Mouse (Mus musculus): ENCODE data around the gene Faap20.
"Not testable (repeated sequence)": the region's sequence is repeated elsewhere in the genome, so short reads cannot be mapped to it uniquely, and the experiment has no call there.

Faap20 gene

GRCm38 (mm10) chr4:155221599-155222551 is 27.7 kb upstream of the Faap20 start:
- DNase-seq = peak; percentile 73

GRCm38 (mm10) chr4:155222552-155222840 is 27.1 kb upstream of the Faap20 start, which contains the start of gene Ski:
Gene Ski (minus strand): TSS chr4:155222592.
- DNase-seq = no peak

- DNase-seq = peak; percentile 99
Measured at GRCm38 (mm10) chr4:155222841-155223593, 26.6 kb upstream of the Faap20 start.

DNA sequence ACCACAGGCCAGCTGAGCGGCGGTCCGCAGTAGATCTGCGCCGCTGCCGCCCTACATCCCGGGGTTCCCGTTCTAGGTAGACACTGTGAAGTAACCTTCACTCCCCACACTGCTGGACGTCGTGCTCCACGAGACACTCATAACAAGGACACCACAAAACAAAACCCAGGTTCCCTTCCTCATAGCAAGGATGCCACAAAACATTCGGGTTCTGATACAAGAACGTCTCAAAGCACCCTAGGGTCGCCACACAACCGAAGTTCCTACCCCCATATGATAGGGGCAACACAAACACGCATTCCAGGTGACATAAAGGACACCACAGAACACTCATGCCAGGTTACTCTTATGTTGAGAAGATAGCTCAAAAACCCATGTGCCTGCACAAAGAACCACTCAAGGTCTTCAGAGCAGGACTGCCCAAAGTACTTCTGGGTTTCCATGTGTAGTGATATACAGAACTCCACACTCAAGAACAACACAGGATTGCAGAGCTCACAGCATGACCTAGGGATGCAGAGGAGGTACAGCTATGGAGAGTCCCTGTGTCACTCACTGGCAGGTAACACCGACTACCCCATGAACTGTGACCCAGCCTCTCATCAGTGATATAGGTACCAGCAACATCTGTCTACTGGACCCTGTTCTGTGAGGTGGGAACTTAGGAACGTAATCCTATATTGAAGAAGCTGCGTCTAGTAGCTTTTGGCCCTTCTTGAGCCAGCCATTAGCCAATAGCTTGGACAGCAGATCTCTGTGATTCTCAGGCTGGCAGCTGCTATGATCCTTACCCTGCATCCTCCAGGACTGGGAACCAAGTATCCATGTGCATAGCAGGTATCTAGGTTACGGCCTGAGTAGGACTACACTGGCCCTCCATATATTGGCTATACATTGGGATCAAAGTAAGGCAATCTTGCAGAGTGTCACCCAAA is 25.7 kb upstream of the Faap20 start:
- DNase-seq = peak; percentile 25

- DNase-seq = no peak
Measured at GRCm38 (mm10) chr4:155225918-155226317, 23.7 kb upstream of the Faap20 start.

- DNase-seq = no peak
Measured at GRCm38 (mm10) chr4:155227986-155228385, 21.6 kb upstream of the Faap20 start.

- DNase-seq = no peak
Measured at GRCm38 (mm10) chr4:155228461-155228860, 21.1 kb upstream of the Faap20 start.

DNA sequence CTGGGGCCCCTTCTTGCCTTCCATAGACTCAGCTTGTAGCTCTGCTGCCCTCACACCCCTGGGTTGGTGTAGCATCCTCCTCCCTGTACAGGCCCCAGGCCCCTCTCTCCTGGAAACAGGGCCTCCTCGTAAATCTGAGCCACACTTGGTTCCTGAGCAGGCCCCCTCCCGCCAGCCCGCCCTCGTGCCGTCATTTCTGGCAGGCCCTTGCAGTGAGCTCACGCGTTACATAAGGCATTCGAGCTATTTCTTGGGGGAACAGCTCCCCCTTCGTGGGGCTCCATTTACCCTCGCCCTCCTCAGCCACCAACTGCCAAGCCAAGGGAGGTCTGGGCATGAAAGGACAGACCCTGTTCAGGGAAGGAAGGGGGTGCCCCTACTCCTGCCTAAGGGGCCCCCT is 15.7 kb upstream of the Faap20 start:
- peak; percentile 70 for DNase-seq

DNA sequence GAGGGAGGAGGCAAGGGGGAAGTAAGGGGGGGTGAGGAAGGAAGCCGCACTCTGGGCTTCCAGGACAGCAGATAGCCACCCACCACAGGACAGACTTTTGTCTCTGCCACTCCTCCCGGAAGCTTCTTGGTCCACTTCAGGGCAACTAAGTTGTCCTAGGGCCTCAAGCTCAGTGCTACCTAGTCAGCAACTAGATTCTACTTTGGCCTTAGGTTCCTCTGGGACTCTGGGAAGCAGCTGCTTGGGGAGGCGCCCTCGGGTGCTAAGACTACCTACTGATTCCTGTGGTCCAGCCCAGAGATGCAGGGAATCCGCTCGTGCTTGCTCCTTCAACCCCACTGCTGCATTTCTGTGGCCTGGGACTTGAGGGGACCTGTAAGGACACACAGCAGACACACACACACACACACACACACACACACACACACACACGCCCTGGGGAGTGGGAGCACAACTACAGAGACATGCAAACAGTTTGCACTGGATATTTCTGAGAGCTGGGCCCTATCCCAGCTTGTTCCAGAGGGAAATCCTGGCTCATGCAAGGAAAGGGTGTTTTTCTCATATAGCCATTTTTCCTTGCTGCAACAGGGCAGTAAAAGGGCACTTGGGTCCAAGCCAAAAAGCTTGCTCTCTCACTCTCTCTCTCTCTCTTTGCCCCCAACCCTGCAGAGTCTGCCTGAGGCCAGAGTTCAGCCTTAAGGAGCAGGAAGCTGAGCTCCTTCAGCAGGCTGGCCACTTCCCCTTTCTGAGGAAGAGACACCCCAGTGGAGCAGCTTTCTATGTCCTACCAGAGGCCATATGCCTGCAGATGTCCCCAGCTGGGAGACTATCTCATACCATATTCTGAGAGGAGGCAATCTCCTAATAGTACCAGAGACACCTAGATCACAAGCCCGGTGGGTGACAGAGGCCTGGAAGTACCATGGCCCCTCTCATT is 15.0 kb upstream of the Faap20 start:
- peak; percentile 58 for DNase-seq

GRCm38 (mm10) chr4:155235311-155236119 is 14.1 kb upstream of the Faap20 start:
- DNase-seq = peak; percentile 92

DNA sequence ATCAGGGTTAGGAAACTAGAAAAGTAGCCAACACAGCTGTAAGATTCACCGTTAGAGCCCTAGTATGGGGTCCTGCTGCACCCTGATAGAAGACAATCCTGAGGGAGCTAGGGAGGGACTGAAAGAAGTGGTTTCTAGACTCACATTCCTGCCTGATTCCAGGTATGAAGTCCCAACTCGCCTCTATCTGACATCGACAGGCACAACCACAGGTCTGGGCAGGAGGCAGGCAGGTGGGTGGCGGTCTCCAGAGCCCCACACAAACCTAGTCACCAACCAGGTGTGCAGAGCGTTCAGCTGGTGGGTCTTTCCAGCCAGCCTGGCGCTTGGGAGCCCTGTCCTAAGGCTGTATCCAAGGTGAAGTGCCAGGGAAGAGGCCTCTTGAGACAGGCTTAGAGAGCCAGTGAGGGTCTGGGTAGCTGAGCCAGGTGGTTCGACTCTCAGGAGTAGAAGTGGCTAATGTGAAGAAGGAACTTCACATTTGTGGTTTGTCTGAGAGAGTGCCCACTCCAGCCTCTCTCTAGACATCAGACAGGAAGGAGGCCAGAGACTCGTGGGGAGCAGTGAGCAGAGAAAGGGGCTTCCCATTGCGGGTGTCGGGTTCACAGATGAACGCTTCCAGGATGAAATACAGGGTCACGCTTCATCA is 12.7 kb upstream of the Faap20 start:
- DNase-seq = no peak

- no peak for DNase-seq
Measured at GRCm38 (mm10) chr4:155238276-155238675, 11.3 kb upstream of the Faap20 start.

DNA sequence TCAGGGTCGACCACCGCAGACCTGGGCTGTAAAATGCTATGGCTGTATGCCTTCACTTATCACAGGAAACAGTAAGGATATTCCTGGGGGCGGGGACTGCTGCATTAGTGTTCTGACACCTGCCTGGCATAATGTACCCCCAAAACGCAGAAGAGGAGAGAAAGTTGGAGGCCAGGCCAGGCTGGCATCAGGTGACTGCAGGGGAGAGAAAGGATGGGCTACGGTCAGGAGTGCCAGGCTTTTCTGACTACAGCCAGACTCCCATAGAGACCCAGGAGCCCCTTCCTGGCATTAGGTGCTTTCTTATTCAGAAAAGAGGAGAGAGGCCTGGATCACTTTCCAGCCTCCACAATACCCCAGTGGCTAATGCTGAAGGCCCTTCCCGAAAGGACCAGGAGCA is 10.1 kb upstream of the Faap20 start:
- no peak for DNase-seq

DNA sequence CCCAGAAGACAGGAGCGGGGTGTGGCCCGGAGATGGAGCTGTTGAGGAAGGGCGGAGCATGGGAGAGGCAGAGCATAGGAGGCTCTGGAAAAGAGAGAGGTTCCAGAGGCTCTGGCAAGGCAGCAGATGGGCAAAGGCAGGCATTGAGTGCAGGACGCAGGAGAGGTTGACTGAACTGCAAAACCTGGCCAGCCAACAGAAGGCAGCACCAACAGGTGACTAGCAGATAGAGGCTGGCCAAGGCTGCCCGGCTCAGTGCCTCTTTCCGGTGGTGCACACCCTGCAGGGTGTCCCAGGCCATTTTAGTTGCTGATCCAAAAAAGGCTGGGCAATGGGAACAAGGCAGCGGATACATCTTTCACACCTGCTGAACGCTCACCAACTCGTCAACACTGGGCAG is 7.8 kb upstream of the Faap20 start:
- no peak for DNase-seq

- no peak for DNase-seq
Measured at GRCm38 (mm10) chr4:155242292-155242691, 7.3 kb upstream of the Faap20 start.

DNA sequence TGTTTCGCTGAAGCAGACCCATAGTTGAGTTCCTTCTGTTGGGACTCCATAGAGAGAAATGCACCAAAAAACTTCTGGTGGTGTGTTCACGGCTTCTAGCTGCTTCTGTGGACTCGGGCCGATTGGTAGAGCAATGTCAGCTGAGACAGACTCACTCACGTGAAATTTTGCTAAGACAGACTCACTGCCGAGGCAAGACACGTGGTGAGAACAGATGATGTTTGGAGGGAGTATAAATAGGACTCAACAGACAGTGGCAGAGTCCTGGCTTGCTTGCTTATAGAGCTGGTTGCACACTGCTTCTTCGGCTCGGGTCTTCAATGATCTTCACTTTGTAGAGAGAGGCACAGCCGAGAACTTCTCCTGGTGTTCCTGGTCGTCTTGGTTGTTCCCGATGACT is 6.4 kb upstream of the Faap20 start:
- DNase-seq = no peak

DNA sequence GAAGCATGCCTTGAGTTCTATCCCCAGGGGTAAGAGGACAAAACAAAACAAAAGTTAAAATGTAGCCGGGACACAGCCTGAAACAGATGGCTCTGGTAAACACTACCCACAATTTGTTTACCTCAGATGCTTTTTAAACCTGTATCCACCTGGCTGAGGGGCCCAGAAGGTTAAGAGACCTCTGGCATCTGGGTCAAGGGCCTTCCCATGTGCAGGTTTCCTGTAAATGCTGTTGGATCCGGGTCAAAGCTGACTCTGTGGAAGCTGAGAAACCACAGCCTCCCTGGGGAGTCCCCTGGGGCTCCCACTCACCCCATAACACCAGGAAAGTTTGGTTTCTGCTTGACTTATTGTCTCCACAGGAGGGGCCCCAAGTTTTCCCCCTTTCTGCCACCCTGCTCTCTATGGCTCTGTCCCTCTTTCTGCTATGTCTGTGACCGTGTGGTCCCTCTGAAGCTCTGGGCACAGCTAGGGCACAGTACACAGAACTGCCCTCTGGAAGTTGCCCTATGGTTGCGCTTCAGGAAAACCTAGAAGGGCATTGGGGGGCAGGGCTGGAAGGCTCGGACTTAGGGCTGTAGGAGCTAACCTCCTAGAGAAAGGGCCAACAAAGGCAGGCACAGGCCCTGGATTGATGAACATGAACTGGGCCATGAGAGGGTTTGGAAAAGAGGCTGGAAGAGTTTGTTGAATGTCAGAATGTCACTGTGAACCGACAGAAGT is 3.7 kb upstream of the Faap20 start:
- no peak for DNase-seq

DNA sequence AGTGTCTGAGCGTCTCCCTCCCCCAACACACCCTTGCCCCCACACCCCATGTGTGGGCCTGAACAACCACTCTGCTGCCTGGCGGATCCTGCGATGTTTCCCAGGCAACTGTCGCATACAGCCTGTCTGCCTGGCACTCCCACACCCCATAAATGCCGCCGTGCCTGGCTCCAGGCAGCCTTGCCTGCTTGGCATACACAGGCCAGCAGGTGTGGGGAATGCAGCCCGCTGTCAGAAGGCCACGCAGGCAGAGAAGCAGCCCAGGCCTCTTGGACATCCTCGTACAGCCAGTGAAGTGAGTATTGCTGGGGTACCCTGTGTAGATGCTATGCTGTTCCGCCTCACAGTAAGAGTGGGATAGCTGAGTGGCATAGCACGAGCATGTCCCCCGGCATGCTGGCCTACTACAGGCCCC is 2.9 kb upstream of the Faap20 start:
- peak; percentile 43 for DNase-seq

GRCm38 (mm10) chr4:155248054-155248453 is 1.5 kb upstream of the Faap20 start:
- DNase-seq = not testable (repeated sequence)

DNA sequence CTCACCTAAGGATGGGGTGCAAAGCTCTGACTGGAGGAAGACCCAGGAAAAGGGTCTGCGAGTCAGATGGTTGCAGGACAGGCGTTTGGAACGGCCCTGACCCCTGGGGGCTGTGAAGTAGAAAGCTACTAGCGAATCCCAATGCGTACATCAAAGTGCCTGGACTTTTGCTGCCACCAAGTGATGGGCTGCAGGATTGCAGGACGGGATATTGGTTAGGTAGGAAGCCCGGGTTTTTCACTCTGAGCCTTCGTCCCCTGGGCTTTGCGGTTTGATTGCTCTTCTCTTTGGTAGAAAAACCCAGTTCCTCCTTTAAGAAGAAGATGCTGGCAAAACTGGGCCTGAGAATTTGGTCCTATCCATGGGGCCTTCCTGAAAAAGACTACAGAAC is 350 bp upstream of the Faap20 start:
- DNase-seq = peak; percentile 96

Data from retina, postnatal 1 day (tissue).